Mouse (Mus musculus): ENCODE data around the gene Pigt.

Pigt gene

DNA sequence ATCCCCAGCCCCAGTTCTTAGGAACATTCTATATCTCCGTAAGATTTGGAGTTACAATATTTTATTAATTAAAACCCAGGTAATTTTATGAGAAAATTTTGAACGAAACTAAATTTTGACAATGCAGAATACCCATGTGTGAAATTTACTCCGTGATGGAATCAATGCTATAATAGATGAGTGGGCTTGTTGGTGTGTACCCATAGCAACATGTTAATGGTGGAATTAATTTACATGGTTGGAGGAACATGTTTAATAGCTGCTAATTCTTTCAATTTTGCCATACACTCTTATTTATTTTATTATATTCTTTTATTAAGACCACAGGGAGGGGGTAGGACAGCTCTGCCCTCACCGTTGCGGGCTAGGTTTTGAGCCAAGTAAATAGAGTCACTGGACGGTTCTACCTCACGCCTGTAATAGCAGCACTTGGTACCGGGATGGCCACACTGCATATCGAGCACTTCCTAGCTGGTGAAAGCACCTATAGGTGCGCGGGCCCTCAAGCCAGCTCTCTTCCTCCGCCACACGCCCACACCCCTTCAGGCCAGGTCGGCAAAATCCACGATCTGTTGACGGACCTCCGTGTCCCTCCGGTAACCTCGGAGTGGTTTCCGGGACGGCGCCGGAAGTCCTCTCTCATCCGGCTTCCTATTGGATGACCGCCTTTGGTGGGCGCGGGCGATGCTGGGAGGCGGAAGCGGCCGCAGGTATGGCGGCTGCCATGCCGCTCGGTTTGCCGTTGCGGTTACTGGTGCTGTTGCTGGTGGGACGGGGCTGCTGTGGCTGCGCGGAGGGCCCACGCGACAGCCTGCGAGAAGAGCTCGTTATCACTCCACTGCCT lies at the start of gene Pigt:
TSS of gene Pigt (plus strand) at position 674 of the 844 bp plus-strand sequence.
- DNase-seq: peak; percentile 93

DNA sequence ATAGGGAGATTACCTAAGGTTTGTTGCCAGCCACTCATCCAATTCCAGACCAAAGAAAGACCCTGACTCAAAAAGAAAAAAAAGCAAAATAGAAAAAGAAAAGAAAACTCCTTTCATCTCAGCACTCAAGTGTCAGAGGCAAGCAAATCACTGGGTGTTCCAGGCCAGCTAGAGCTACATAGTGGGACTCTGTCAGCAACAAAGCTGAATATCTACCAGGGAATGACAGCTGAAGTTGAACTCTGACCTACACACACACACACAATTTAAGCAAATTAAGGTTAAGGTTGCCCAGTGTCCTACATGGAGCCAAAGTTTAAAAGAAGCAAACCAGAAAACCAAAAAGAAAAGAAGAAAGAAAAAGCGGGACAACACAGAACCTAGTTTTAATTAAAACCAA lies 49.2 kb upstream of the Pigt start:
- no peak for DNase-seq

GRCm38 (mm10) chr2:164448921-164449320 lies 48.4 kb upstream of the Pigt start:
- DNase-seq: no peak

DNA sequence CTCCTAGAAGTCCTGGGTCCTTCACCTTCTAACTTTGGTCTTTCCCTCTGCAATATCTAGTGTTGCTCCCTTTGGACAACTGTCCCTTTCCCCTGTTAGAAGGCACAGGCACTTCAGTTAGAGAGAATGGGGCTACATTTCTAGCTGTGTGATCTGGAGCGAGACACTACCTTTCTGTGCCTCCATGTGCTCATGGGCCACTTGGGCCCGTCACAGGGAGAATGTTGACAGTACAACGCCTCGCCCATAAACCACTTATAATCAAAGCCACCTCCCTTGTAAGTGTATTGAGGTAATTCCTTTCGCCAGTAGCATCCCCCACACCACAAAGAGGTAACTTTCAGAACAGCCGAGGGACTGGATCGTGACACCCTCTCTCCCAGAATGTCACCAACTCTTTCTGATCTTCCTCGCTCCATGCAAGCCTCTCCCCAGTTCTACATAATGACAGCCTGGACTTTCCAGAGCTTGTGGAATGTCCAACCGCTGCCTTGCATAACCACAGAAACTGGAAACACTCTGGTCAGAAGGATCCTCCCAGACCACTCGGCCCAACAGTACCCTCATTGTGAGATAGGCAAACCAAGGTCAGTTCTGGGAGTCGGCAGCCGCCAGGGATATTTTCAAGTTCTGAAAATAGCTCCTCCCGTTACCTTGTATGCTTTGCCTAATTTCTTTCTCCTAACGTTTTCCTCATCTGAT lies 47.8 kb upstream of the Pigt start:
- DNase-seq: no peak

GRCm38 (mm10) chr2:164452000-164452676 lies 45.2 kb upstream of the Pigt start:
- peak; percentile 50 for DNase-seq

DNA sequence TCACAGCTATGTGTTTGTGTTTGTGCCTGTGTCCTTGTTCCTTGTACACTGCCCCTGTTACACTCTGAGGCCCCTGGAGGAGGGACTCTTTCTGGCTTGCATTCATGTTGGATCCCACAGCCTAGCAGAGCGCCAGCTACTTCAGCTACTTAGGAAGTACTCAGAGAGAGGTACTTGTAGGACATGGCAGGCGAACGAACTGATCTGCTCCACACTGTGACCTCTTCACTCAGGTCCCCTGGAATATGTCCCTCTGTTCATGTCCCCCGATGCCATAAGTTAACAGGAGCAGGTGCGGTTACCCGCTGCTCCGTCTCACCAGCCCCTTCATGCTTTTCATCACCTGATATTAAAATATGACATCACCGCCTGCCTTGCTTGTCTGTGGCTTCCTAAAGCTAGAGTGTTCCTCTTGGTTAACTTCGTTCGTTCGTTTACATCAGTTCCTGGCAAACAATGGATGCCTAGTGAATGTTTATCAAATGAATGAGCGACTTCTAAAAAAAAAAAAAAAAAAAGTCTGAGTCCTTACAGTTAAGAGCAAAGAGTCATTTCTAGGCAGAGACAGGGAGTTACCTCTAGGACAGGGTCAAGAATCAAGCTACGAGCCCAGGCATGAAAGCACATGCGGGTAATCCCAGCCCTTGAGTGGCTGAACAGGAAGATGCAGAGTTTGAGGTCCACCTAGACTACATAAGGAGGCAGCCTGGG lies 44.1 kb upstream of the Pigt start:
- no peak for DNase-seq

DNA sequence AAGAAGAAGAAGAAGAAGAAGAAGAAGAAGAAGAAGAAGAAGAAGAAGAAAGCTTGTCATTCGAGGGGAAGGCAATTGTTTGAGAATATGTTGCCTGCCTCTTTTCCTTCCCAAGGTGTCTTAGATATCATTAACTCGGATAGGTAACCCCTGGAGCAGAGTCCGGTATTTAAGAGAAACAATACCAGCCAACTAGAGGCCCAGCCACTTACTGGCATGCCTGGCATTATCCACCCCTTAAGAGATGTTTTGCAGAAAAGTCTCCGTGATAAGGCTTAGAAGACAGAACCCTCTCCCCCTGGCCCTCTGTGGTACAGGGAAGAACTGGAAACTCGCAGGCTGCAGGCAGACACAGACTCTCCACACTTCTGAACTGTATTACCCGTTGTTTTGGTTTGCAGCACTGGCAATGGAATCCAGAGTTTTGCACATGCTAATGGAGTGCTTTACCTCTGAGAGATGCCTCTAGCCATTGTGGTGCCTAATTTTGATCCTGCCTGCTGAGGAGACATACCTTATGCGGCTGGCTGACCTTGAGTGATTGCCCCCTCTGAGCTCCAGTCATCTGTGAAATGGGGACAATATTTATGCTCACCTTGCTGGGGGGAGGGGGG lies 43.3 kb upstream of the Pigt start:
- DNase-seq: no peak

DNA sequence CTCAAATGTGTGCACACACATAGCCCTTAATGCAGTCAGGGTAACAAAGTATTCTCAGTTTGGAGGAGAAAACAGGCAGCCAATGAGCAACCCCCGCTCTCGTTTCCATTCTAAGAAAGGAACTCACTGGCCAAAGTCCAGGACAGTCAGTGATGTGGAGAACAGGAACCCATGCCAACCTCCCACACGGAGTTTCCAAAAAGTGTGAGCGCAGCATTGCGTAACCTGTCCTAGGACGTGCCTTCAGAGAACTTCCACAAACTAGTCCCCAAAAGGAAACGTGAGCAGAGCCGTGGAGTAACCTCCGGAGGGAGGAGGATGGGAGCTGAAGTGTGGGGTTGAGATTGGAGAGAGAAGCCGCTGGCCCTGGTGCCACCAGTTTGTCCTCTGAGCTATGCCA lies 42.5 kb upstream of the Pigt start:
- no peak for DNase-seq

GRCm38 (mm10) chr2:164455421-164456190 lies 41.7 kb upstream of the Pigt start:
- DNase-seq: no peak

GRCm38 (mm10) chr2:164456413-164456812 lies 40.9 kb upstream of the Pigt start:
- DNase-seq: no peak

DNA sequence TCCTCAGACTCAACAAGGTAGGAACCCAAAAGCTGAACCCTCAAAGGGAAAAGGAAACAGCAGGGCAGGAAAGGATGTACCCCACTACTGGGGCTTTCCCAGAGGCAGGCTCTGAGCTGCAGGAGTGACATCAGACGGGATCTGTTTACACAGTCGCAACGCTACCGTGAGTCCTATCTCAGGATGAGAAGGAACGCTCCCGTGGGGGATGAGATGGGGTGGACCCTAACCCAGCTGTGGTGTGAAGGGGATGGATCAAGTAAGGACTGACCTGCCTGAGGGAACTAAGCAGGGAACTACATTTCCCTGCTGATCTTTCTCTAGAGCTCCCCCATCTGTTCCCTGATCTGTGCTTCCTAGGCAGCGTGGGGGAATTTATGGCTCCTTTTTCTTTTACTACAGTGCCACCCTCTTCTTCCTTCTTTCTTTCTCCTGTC lies 40.4 kb upstream of the Pigt start, which contains the start of gene Sys1:
TSS of gene Sys1 (plus strand) at position 101 of the 437 bp plus-strand sequence.
- DNase-seq: peak; percentile 58

GRCm38 (mm10) chr2:164457942-164458341 lies 39.4 kb upstream of the Pigt start:
- no peak for DNase-seq

DNA sequence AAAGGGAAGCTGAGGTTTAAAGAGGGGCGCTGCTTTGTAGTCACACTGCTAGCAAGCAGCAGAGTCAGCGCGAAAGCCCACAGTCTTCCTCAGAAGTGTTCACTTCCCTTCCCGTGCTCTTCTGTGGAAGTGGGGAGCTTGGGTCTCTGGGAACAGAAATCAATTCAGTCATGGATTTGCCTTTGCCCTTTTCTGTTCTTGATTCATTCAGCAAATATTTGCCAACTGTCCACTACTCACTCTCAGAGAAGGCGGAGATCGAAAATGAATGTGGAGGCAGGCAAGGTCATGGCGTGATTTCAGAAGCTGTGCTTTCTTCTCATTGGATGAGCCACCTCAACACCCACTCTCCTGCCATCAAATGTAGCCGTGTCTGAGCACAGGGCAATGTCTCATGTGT lies 38.8 kb upstream of the Pigt start:
- no peak for DNase-seq

DNA sequence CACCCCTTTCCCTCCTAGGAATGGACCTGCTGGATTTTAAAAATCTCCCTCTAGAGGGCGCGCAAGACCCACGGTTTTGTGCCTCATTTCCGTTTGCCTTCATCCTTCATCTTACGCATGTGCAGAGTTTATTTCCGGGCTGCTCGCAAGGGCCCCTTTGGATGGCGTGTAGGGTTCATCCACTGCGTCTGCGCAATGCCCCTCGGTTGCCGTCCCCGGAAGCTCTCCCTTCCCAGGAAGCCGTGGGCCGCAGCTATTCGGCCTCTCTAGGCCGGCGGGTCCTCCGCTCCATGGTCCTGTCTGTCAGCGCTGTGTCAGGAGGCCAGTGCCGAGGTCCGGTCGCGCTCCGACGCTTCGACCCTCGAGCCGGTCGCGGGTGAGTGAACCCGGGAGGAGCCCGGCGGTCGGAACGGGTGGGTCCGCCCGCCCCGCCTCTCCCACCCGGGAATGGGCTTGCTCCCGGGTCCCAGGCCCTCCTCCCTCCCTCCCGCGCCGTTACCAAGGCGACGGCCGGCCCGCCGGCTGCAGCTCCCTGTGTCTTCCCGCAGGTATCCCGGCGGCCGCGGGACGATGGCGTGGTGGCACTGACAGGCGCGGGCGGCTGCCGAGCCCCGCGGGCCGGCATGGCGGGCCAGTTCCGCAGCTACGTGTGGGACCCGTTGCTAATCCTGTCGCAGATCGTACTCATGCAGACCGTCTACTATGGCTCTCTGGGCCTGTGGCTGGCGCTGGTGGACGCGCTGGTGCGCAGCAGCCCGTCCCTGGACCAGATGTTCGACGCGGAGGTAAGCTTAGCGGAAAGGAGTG lies 36.4 kb upstream of the Pigt start, which contains the start of gene Gm20458:
TSS of gene Gm20458 (plus strand) at position 223 of the 807 bp plus-strand sequence.
- DNase-seq: peak; percentile 98

- no peak for DNase-seq
These were observed 32.2 kb upstream of the Pigt start for GRCm38 (mm10) chr2:164465161-164465560.

GRCm38 (mm10) chr2:164466787-164467186 lies 30.5 kb upstream of the Pigt start:
- DNase-seq: no peak

GRCm38 (mm10) chr2:164470254-164470653 lies 27.1 kb upstream of the Pigt start:
- peak; percentile 75 for DNase-seq

DNA sequence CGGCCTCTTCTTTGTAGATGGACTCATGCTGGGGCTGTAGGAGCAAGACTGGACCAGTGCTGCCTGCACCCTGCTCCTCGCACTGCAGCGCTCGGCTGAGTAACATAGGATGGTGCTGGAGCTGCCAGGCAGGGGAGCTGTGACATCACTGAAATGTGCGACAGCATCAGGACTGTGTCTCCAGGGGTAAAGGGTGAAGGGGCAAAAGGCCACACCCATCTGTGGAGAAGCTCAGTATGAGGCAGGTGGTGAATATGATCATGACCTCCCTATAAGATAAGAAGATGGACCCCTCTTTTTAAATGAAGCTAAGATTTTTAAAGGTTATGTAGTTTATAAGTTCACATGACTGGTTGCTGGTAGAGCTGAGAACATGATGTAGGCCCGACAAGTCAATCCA lies 23.7 kb upstream of the Pigt start, which contains the start of gene Trp53tg5:
TSS of gene Trp53tg5 (minus strand) at position 101 of the 400 bp plus-strand sequence.
- no peak for DNase-seq

GRCm38 (mm10) chr2:164485681-164486257 lies 11.6 kb upstream of the Pigt start, which contains the start of gene Dbndd2:
Gene Dbndd2, plus strand, starts transcription at chr2:164486106.
- no peak for DNase-seq
